Mouse (Mus musculus): ENCODE results near the gene Pfkfb4.

Gene Pfkfb4

GRCm38 (mm10) chr9:108991428-108992084 is at the start of gene Pfkfb4:
Gene Pfkfb4, plus strand, starts transcription at chr9:108991778.
- peak; percentile 93 to 94 for DNase-seq (ENCODE audit: low spot score in 2 of 2)

GRCm38 (mm10) chr9:108945111-108945510 is 46.5 kb upstream of the Pfkfb4 start:
- no peak for DNase-seq (ENCODE audit: low spot score in 2 of 2)

GRCm38 (mm10) chr9:108945608-108946007 is 46.0 kb upstream of the Pfkfb4 start:
- no peak for DNase-seq (ENCODE audit: low spot score in 2 of 2)

- peak in 1 of 2 experiments; percentile 50 for DNase-seq (ENCODE audit: low spot score in 2 of 2)
These were observed 42.2 kb upstream of the Pfkfb4 start for GRCm38 (mm10) chr9:108949231-108949966.

GRCm38 (mm10) chr9:108949967-108950728 is 41.4 kb upstream of the Pfkfb4 start:
- DNase-seq (ENCODE audit: low spot score in 2 of 2) = no peak

GRCm38 (mm10) chr9:108953081-108953636 is 38.4 kb upstream of the Pfkfb4 start, which contains the start of gene Col7a1:
Gene Col7a1, plus strand, starts transcription at chr9:108953586.
- DNase-seq (ENCODE audit: low spot score in 2 of 2) = no peak

GRCm38 (mm10) chr9:108955241-108955640 is 36.3 kb upstream of the Pfkfb4 start:
- DNase-seq (ENCODE audit: low spot score in 2 of 2) = no peak

DNA sequence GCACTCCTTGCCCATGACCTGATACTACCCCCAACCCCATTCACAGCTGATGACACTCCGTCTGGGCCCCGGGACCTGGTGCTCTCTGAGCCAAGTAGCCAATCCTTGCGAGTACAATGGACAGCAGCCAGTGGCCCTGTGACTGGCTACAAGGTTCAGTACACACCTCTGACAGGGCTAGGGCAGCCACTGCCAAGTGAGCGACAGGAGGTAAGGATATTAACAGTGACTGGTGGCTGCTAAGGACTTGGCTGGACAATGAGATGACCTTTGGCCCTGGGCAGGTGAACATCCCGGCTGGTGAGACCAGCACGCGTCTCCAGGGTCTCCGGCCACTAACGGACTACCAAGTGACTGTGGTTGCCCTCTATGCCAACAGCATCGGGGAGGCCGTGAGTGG is 35.7 kb upstream of the Pfkfb4 start:
- no peak for DNase-seq (ENCODE audit: low spot score in 2 of 2)

GRCm38 (mm10) chr9:108963577-108963976 is 28.0 kb upstream of the Pfkfb4 start:
- no peak for DNase-seq (ENCODE audit: low spot score in 2 of 2)

DNA sequence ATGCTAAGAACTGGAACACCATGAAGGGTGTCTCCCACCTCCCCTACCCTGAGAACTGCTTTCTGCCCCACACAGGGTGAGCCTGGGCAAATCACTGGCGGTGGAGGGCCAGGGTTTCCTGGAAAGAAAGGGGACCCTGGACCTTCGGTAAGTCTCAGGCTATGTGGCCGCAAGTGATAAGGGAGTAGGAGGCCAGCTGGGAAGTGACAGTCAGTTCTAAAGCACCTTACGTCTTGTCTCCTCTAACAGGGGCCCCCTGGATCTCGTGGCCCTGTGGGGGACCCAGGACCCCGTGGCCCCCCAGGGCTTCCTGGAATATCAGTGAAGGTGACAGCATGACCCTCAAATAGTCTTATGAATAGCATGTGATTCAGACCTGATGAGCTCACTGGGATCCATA is 27.2 kb upstream of the Pfkfb4 start:
- DNase-seq (ENCODE audit: low spot score in 2 of 2) = no peak

GRCm38 (mm10) chr9:108970623-108971022 is 21.0 kb upstream of the Pfkfb4 start:
- no peak for DNase-seq (ENCODE audit: low spot score in 2 of 2)

GRCm38 (mm10) chr9:108976483-108976882 is 15.1 kb upstream of the Pfkfb4 start:
- DNase-seq (ENCODE audit: low spot score in 2 of 2) = no peak

DNA sequence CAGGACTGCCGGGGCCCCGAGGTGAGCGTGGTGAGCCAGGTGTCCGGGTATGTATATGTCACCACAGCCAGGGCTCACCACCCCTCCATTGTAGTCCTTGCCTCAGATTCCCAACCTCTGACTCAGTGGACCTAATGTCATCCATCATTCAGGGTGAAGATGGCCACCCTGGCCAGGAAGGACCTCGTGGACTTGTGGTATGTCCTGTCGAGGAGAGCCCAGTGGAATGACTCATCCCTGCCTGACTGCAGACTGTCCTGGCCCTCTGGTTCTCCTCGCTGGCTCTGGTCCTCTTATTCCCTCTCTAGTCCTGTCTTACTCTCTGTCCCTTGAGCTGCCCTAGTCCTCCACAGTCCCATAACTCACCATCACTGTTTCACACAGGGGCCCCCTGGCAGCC is 13.6 kb upstream of the Pfkfb4 start:
- no peak for DNase-seq (ENCODE audit: low spot score in 2 of 2)

DNA sequence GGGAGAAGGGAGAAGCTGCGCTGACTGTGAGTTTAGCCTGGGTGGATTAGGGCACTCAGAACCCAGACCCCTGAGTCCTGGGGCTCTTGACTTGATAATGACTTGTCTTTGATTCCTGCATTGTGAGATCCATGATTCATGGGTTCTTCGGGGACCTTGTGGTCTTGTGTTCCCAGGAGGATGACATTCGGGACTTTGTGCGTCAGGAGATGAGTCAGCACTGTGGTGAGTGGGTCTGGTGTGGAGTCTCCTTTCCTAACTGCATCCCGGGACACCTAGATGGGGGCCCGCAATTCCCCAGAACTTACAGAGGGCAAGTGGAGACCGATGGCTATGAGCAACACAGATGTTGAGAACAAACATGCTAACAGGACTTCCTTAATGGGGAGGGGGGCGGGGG is 9.1 kb upstream of the Pfkfb4 start:
- DNase-seq (ENCODE audit: low spot score in 2 of 2) = no peak

GRCm38 (mm10) chr9:108983209-108983608 is 8.4 kb upstream of the Pfkfb4 start:
- no peak for DNase-seq (ENCODE audit: low spot score in 2 of 2)

GRCm38 (mm10) chr9:108985710-108986109 is 5.9 kb upstream of the Pfkfb4 start, which contains the start of gene Ucn2:
Gene Ucn2, plus strand, starts transcription at chr9:108986010.
- no peak for DNase-seq (ENCODE audit: low spot score in 2 of 2)

DNA sequence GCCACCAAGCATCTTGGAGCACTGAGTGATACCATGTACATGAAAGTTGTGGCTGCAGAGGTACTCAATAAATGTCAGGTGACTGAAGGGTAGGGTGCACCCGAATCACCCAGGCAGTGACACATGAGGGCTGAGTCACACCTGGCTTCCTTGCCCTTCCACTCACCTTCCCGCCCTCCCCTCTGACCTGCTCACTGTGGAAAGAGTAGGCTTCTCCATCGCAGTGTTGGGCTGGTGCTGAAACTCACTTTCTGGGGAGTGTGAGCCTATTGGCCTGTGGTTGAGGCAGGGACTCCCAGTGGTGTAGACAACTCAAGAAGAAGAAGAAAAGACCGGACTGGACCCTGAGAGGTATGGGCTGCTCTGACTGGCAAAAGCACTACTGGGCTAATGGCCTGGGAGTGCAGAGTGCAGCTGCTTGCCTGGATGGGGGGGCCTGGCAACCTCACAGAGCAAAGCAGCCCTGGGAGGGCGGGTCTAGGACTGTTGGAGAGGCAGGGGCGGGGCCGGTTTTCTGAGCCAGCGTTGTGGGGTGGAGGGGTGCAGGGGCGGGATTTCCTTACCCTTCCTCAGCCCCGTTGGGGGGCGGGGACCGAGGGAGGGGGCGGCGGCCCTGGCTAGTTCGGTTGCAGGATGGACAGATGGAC is 3.8 kb upstream of the Pfkfb4 start:
- DNase-seq (ENCODE audit: low spot score in 2 of 2) = peak; percentile 67 to 81

- no peak for DNase-seq (ENCODE audit: low spot score in 2 of 2)
These were observed 1.6 kb upstream of the Pfkfb4 start for GRCm38 (mm10) chr9:108989802-108990461.

DNA sequence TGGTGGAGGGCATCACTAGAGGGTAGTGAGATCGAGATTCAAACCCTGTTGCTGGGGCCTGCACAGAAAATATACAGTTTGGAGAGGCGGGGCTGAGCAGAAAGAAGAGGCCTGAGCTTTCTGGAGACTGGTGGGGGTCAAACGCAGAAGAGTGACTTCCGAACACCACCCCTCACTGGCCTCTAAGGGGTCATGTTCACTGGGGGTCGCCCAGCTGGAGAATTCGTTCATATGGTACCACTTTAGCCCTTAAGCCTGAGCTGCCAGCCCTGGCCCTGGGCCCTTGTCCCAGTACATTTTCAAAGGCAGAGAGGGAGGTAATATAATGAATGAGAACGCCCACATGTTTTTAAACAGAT is 1.1 kb upstream of the Pfkfb4 start:
- no peak for DNase-seq (ENCODE audit: low spot score in 2 of 2)

- DNase-seq (ENCODE audit: low spot score in 2 of 2) = no peak
These were observed 499 bp downstream of the Pfkfb4 start for GRCm38 (mm10) chr9:108992085-108992469.
